Mouse (Mus musculus): Measurements from ENCODE around the gene Ppp2r5d. TPM values are rescaled to one million over a fixed set of nuclear protein-coding genes. Genes with fewer than 3 reads are reported as not detected.

The Ppp2r5d gene
- total RNA-seq, 1 experiment = 73.0 TPM

DNA sequence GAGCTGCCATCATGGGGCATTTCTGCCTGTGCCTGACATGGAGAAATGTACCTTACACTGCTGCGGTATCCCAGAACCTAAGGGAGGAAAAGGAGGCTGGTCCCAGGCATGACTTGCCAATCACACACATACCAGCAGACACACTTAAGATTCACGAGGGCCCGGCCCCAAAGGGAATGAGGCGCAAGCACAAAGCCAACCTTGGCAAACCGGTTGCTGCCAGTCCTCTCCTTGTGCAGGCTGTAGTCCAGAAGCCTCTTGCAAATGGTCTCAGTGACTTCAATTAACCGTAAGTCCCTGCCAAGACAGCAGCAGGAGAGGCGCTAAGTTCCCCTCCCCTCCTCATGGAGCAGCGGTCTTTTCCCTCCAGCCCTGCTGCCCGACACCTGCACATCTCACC, 38.1 kb upstream of the Ppp2r5d start:
- no peak for DNase-seq (ENCODE audit: low read depth, low spot score)
- H3K9me3 ChIP-seq (ENCODE audit: control insufficient read depth, insufficient read depth, low read depth, low read length) = no peaks in the 10 kb centered on the region
- in situ Hi-C loops (cut with MboI; ENCODE audit: low sequenced_read_pairs in 2 of 2, unreplicated experiment in 2 of 2) = no loop called here
- no peak overlapping the region for H3K27ac ChIP-seq (ENCODE audit: insufficient read depth, low read depth, low read length, poor library complexity, severe bottlenecking)
- peaks cover 16% of the 10 kb centered on the region; the same call in 1 of the 2 replicates for H3K36me3 ChIP-seq (ENCODE audit: control insufficient read depth, insufficient read depth, low read length, poor library complexity, severe bottlenecking)
- no peak overlapping the region for H3K9ac ChIP-seq (ENCODE audit: insufficient read depth, low read depth, low read length, poor library complexity, severe bottlenecking)
- no peak for TF ChIP-seq CHD2 (IDR thresholded peaks at IDR 0.05; ENCODE audit: low read depth, low read length)
- TF ChIP-seq ZNF384 (IDR thresholded peaks at IDR 0.05; ENCODE audit: low read depth, low read length) = no peak
- TF ChIP-seq HCFC1 (IDR thresholded peaks at IDR 0.05; ENCODE audit: borderline replicate concordance, insufficient read depth, low read length) = no peak
- no peak for TF ChIP-seq MAFK (IDR thresholded peaks at IDR 0.05; ENCODE audit: insufficient read depth, low read depth, low read length)
- no peak for TF ChIP-seq ZC3H11A (IDR thresholded peaks at IDR 0.05; ENCODE audit: borderline replicate concordance, low read depth, low read length)
- H3K4me3 ChIP-seq (ENCODE audit: insufficient read depth in 1 of 2, low read depth in 1 of 2, low read length in 2 of 2, poor library complexity in 1 of 2, severe bottlenecking in 1 of 2) = no peak overlapping the region
- H3K4me1 ChIP-seq (ENCODE audit: control insufficient read depth in 2 of 2, insufficient read depth in 2 of 2, low read length in 2 of 2, poor library complexity in 1 of 2) = peaks cover 0 to 1% of the 10 kb centered on the region in 2 experiments; a peak in 1 of 4 replicates

DNA sequence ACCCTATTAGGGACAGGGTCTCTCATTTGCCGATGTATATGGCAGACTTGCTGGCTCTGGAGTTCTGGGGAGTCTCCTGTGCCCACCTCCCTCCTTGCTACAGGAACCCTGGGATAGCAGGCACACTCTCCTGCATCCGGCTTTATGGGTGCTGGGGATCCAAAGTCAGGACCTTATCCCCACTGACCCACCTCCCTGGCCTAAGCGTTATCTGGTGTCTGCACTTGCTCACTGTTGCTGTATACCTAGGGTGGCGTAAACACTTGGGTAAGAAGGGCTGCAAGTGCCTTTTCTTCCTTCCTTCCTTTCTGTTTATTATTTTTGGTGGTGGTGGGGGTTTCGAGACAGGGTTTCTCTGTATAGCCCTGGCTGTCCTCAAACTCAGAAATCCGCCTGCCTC, 36.4 kb upstream of the Ppp2r5d start:
- no peak overlapping the region for H3K4me3 ChIP-seq (ENCODE audit: insufficient read depth in 1 of 2, low read depth in 1 of 2, low read length in 2 of 2, poor library complexity in 1 of 2, severe bottlenecking in 1 of 2)
- peaks cover 0 to 3% of the 10 kb centered on the region in 2 experiments; a peak in 1 of 4 replicates for H3K4me1 ChIP-seq (ENCODE audit: control insufficient read depth in 2 of 2, insufficient read depth in 2 of 2, low read length in 2 of 2, poor library complexity in 1 of 2)
- no peaks in the 10 kb centered on the region for H3K9me3 ChIP-seq (ENCODE audit: control insufficient read depth, insufficient read depth, low read depth, low read length)
- H3K9ac ChIP-seq (ENCODE audit: insufficient read depth, low read depth, low read length, poor library complexity, severe bottlenecking) = no peak overlapping the region
- peaks cover 16% of the 10 kb centered on the region; the same call in 1 of the 2 replicates for H3K36me3 ChIP-seq (ENCODE audit: control insufficient read depth, insufficient read depth, low read length, poor library complexity, severe bottlenecking)
- DNase-seq (ENCODE audit: low read depth, low spot score) = no peak
- TF ChIP-seq MAFK (IDR thresholded peaks at IDR 0.05; ENCODE audit: insufficient read depth, low read depth, low read length) = no peak
- no peak for TF ChIP-seq HCFC1 (IDR thresholded peaks at IDR 0.05; ENCODE audit: borderline replicate concordance, insufficient read depth, low read length)
- no peak for TF ChIP-seq ZC3H11A (IDR thresholded peaks at IDR 0.05; ENCODE audit: borderline replicate concordance, low read depth, low read length)
- TF ChIP-seq CHD2 (IDR thresholded peaks at IDR 0.05; ENCODE audit: low read depth, low read length) = no peak
- no peak for TF ChIP-seq ZNF384 (IDR thresholded peaks at IDR 0.05; ENCODE audit: low read depth, low read length)
- no peak overlapping the region for H3K27ac ChIP-seq (ENCODE audit: insufficient read depth, low read depth, low read length, poor library complexity, severe bottlenecking)
- in situ Hi-C loops (cut with MboI; ENCODE audit: low sequenced_read_pairs in 2 of 2, unreplicated experiment in 2 of 2) = no loop called here

DNA sequence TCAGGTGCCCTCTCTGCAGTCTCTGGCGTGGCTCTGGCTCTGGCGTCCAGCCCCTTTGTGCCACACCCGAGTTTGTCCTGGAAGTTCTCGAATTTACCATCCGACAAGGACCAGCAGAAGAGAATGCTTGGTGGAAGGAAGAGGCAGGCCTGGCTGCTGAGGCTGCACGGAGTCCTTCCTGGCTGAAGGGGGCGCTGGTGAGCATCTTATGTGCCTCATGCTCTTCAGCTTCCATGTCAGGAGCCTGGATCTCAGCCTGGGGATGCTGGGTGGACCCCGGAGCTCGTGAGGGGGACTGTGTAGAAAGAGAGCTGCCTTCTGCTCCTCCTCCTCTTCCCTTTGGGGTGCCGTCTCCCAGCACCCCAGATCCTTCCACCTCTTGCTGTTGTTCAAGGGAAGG, 31.2 kb upstream of the Ppp2r5d start:
- in situ Hi-C loops (cut with MboI; ENCODE audit: low sequenced_read_pairs in 2 of 2, unreplicated experiment in 2 of 2) = no loop called here
- Histone ChIP-seq H3K9me3 (ENCODE audit: control insufficient read depth, insufficient read depth, low read depth, low read length) (no peaks in the 10 kb centered on the region), H3K9ac (ENCODE audit: insufficient read depth, low read depth, low read length, poor library complexity, severe bottlenecking) (no peak overlapping the region), H3K4me3 (ENCODE audit: insufficient read depth in 1 of 2, low read depth in 1 of 2, low read length in 2 of 2, poor library complexity in 1 of 2, severe bottlenecking in 1 of 2) (no peak overlapping the region), H3K4me1 (ENCODE audit: control insufficient read depth in 2 of 2, insufficient read depth in 2 of 2, low read length in 2 of 2, poor library complexity in 1 of 2) (peaks cover 0 to 3% of the 10 kb centered on the region in 2 experiments; a peak in 1 of 4 replicates), H3K36me3 (ENCODE audit: control insufficient read depth, insufficient read depth, low read length, poor library complexity, severe bottlenecking) (peaks cover 4% of the 10 kb centered on the region; the same call in 1 of the 2 replicates), H3K27ac (ENCODE audit: insufficient read depth, low read depth, low read length, poor library complexity, severe bottlenecking) (no peak overlapping the region)
- TF ChIP-seq CHD2 (IDR thresholded peaks at IDR 0.05; ENCODE audit: low read depth, low read length) = no peak
- TF ChIP-seq HCFC1 (IDR thresholded peaks at IDR 0.05; ENCODE audit: borderline replicate concordance, insufficient read depth, low read length) = no peak
- TF ChIP-seq ZNF384 (IDR thresholded peaks at IDR 0.05; ENCODE audit: low read depth, low read length) = no peak
- no peak for TF ChIP-seq ZC3H11A (IDR thresholded peaks at IDR 0.05; ENCODE audit: borderline replicate concordance, low read depth, low read length)
- no peak for TF ChIP-seq MAFK (IDR thresholded peaks at IDR 0.05; ENCODE audit: insufficient read depth, low read depth, low read length)
- DNase-seq (ENCODE audit: low read depth, low spot score) = peak; percentile 77

DNA sequence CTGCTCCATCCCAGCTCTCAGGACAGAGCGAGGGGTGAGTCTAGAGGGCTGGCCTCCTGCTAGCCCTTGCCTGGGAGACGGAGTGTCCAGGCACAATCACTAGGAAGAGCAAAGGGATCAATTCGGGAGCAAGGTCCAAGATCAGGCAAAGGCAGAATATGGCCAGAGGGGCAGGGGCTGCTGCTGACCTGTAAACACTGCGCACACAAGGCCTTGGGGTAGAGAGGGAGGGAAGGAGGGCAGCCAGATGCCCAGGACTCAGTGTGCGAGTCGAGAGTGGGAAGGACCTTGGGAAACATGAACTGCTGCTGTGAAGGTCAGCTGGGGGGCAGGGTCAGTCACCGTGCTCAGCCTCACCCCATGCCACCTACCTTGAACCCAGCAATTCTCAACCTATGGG, 30.4 kb upstream of the Ppp2r5d start:
- no peak overlapping the region for H3K4me3 ChIP-seq (ENCODE audit: insufficient read depth in 1 of 2, low read depth in 1 of 2, low read length in 2 of 2, poor library complexity in 1 of 2, severe bottlenecking in 1 of 2)
- no peak for DNase-seq (ENCODE audit: low read depth, low spot score)
- H3K9me3 ChIP-seq (ENCODE audit: control insufficient read depth, insufficient read depth, low read depth, low read length) = no peaks in the 10 kb centered on the region
- H3K27ac ChIP-seq (ENCODE audit: insufficient read depth, low read depth, low read length, poor library complexity, severe bottlenecking) = no peak overlapping the region
- TF ChIP-seq ZC3H11A (IDR thresholded peaks at IDR 0.05; ENCODE audit: borderline replicate concordance, low read depth, low read length) = no peak
- H3K36me3 ChIP-seq (ENCODE audit: control insufficient read depth, insufficient read depth, low read length, poor library complexity, severe bottlenecking) = peaks cover 4% of the 10 kb centered on the region; the same call in 1 of the 2 replicates
- in situ Hi-C loops (cut with MboI; ENCODE audit: low sequenced_read_pairs in 2 of 2, unreplicated experiment in 2 of 2) = no loop called here
- no peak overlapping the region for H3K9ac ChIP-seq (ENCODE audit: insufficient read depth, low read depth, low read length, poor library complexity, severe bottlenecking)
- peaks cover 0 to 3% of the 10 kb centered on the region in 2 experiments; a peak in 1 of 4 replicates for H3K4me1 ChIP-seq (ENCODE audit: control insufficient read depth in 2 of 2, insufficient read depth in 2 of 2, low read length in 2 of 2, poor library complexity in 1 of 2)

DNA sequence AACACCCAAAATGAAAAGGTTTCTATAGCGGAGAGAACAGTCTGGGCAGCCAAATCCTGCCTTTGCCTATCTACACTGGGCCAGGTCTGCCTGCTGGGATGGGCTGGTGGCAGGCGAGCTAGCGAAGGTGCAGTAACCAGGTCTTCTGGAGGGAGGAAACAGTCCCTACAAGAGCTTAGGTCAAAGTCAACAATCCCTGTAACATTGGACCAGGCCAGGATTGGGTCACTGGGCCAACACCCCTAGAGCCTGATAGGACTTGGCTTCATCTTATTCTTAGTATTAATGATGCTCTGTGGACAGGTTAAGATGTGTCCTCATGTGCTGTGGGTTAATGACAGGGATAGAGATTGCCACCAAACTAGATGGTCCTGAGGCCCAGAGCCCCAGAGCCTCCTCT, 29.1 kb upstream of the Ppp2r5d start:
- TF ChIP-seq ZNF384 (IDR thresholded peaks at IDR 0.05; ENCODE audit: low read depth, low read length) (no peak), CHD2 (IDR thresholded peaks at IDR 0.05; ENCODE audit: low read depth, low read length) (no peak), ZC3H11A (IDR thresholded peaks at IDR 0.05; ENCODE audit: borderline replicate concordance, low read depth, low read length) (no peak), MAFK (IDR thresholded peaks at IDR 0.05; ENCODE audit: insufficient read depth, low read depth, low read length) (no peak), HCFC1 (IDR thresholded peaks at IDR 0.05; ENCODE audit: borderline replicate concordance, insufficient read depth, low read length) (no peak)
- in situ Hi-C loops (cut with MboI; ENCODE audit: low sequenced_read_pairs in 2 of 2, unreplicated experiment in 2 of 2) = no loop called here
- H3K36me3 ChIP-seq (ENCODE audit: control insufficient read depth, insufficient read depth, low read length, poor library complexity, severe bottlenecking) = peaks cover 4% of the 10 kb centered on the region; the same call in 1 of the 2 replicates
- DNase-seq (ENCODE audit: low read depth, low spot score) = no peak
- no peak overlapping the region for H3K4me3 ChIP-seq (ENCODE audit: insufficient read depth in 1 of 2, low read depth in 1 of 2, low read length in 2 of 2, poor library complexity in 1 of 2, severe bottlenecking in 1 of 2)
- no peak overlapping the region for H3K9ac ChIP-seq (ENCODE audit: insufficient read depth, low read depth, low read length, poor library complexity, severe bottlenecking)
- H3K4me1 ChIP-seq (ENCODE audit: control insufficient read depth in 2 of 2, insufficient read depth in 2 of 2, low read length in 2 of 2, poor library complexity in 1 of 2) = peaks cover 2 to 3% of the 10 kb centered on the region in 2 experiments; a peak in 2 of 4 replicates
- no peaks in the 10 kb centered on the region for H3K9me3 ChIP-seq (ENCODE audit: control insufficient read depth, insufficient read depth, low read depth, low read length)
- no peak overlapping the region for H3K27ac ChIP-seq (ENCODE audit: insufficient read depth, low read depth, low read length, poor library complexity, severe bottlenecking)

Measured in ES-E14 (cell line).